Mouse (Mus musculus): ENCODE data around the gene Srm. TPM values are rescaled to one million over a fixed set of nuclear protein-coding genes. Genes with fewer than 3 reads are reported as not detected.

Gene Srm
- polyA plus RNA-seq, 1 experiment: 103 TPM

- Histone ChIP-seq H3ac (ENCODE audit: control insufficient read depth, insufficient read length) (no peak overlapping the region), H3K4me3 (no peak overlapping the region), H3K27me3 (ENCODE audit: control insufficient read depth, insufficient read depth, insufficient read length) (no peaks in the 10 kb centered on the region), H3K4me2 (ENCODE audit: low read depth) (no peak overlapping the region), H3K36me3 (ENCODE audit: control insufficient read depth, insufficient read depth) (peaks cover 36% of the 10 kb centered on the region), H3K79me2 (ENCODE audit: control insufficient read depth, insufficient read depth) (peaks cover 14% of the 10 kb centered on the region)
- no peak for TF ChIP-seq REST (IDR thresholded peaks at IDR 0.05; ENCODE audit: insufficient read depth, insufficient read length)
- no peak for TF ChIP-seq POLR2AphosphoS2 (IDR thresholded peaks at IDR 0.05; ENCODE audit: insufficient read length, low read depth)
- TF ChIP-seq MAX (IDR thresholded peaks at IDR 0.05; ENCODE audit: low read depth): no peak
Measured at GRCm38 (mm10) chr4:148562676-148563075, 28.6 kb upstream of the Srm start.

DNA sequence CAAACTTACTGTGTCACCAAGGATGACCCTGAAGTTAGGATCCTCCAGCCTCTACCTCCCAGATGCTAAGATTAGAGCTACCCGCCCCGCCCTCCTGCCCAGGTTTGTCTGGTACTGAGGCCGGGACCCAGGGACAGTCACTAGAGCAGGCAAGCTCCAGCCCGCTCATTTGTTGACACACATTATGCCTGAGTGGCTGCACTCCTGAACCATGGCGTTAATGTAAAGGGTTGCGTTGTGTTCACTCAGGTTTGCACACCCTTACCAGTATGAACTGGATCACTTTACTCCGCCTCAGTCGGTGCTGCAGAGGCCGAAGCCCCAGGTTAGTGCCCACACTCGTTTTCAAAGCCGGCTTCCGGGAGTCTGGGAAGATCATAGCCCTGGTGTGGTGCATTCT lies 27.7 kb upstream of the Srm start:
- Histone ChIP-seq H3K27me3 (ENCODE audit: control insufficient read depth, insufficient read depth, insufficient read length) (no peaks in the 10 kb centered on the region), H3ac (ENCODE audit: control insufficient read depth, insufficient read length) (no peak overlapping the region), H3K4me2 (ENCODE audit: low read depth) (no peak overlapping the region), H3K4me3 (no peak overlapping the region), H3K36me3 (ENCODE audit: control insufficient read depth, insufficient read depth) (peaks cover 44% of the 10 kb centered on the region), H3K79me2 (ENCODE audit: control insufficient read depth, insufficient read depth) (peaks cover 14% of the 10 kb centered on the region)
- TF ChIP-seq MAX (IDR thresholded peaks at IDR 0.05; ENCODE audit: low read depth) (no peak), POLR2AphosphoS2 (IDR thresholded peaks at IDR 0.05; ENCODE audit: insufficient read length, low read depth) (no peak), USF1 (IDR thresholded peaks at IDR 0.05; ENCODE audit: low read depth) (no peak), TCF12 (IDR thresholded peaks at IDR 0.05; ENCODE audit: insufficient read depth, poor library complexity, severe bottlenecking) (no peak), TCF3 (IDR thresholded peaks at IDR 0.05; ENCODE audit: insufficient read length, low read depth) (no peak), MYOD1 (IDR thresholded peaks at IDR 0.05; ENCODE audit: control insufficient read depth in 1 of 3, insufficient read length in 2 of 3, low read depth in 2 of 3) (no peak), E2F4 (IDR thresholded peaks at IDR 0.05; ENCODE audit: insufficient read depth) (no peak), POLR2A (IDR thresholded peaks at IDR 0.05; ENCODE audit: insufficient read length, low read depth) (no peak), MYOG (IDR thresholded peaks at IDR 0.05; ENCODE audit: control insufficient read depth in 1 of 3, insufficient read depth in 1 of 3, insufficient read length in 2 of 3, low read depth in 2 of 3) (no peak), SRF (IDR thresholded peaks at IDR 0.05; ENCODE audit: control insufficient read depth, insufficient read length, low read depth) (no peak), REST (IDR thresholded peaks at IDR 0.05; ENCODE audit: insufficient read depth, insufficient read length) (no peak), CEBPB (IDR thresholded peaks at IDR 0.05; ENCODE audit: insufficient read depth, poor library complexity, severe bottlenecking) (no peak)

GRCm38 (mm10) chr4:148570138-148570537 lies 21.2 kb upstream of the Srm start:
- no peaks in the 10 kb centered on the region for H3K27me3 ChIP-seq (ENCODE audit: control insufficient read depth, insufficient read depth, insufficient read length)
- peaks cover 38% of the 10 kb centered on the region for H3K36me3 ChIP-seq (ENCODE audit: control insufficient read depth, insufficient read depth)
- TF ChIP-seq MAX (IDR thresholded peaks at IDR 0.05; ENCODE audit: low read depth) (no peak), TCF3 (IDR thresholded peaks at IDR 0.05; ENCODE audit: insufficient read length, low read depth) (no peak), MYOG (IDR thresholded peaks at IDR 0.05; ENCODE audit: control insufficient read depth in 1 of 3, insufficient read depth in 1 of 3, insufficient read length in 2 of 3, low read depth in 2 of 3) (no peak), MYOD1 (IDR thresholded peaks at IDR 0.05; ENCODE audit: control insufficient read depth in 1 of 3, insufficient read length in 2 of 3, low read depth in 2 of 3) (no peak), TCF12 (IDR thresholded peaks at IDR 0.05; ENCODE audit: insufficient read depth, poor library complexity, severe bottlenecking) (no peak), POLR2AphosphoS2 (IDR thresholded peaks at IDR 0.05; ENCODE audit: insufficient read length, low read depth) (no peak), REST (IDR thresholded peaks at IDR 0.05; ENCODE audit: insufficient read depth, insufficient read length) (no peak), E2F4 (IDR thresholded peaks at IDR 0.05; ENCODE audit: insufficient read depth) (no peak), USF1 (IDR thresholded peaks at IDR 0.05; ENCODE audit: low read depth) (no peak)
- H3K4me2 ChIP-seq (ENCODE audit: low read depth): no peak overlapping the region
- H3K4me3 ChIP-seq: no peak overlapping the region
- H3ac ChIP-seq (ENCODE audit: control insufficient read depth, insufficient read length): no peak overlapping the region
- no peaks in the 10 kb centered on the region for H3K79me2 ChIP-seq (ENCODE audit: control insufficient read depth, insufficient read depth)

DNA sequence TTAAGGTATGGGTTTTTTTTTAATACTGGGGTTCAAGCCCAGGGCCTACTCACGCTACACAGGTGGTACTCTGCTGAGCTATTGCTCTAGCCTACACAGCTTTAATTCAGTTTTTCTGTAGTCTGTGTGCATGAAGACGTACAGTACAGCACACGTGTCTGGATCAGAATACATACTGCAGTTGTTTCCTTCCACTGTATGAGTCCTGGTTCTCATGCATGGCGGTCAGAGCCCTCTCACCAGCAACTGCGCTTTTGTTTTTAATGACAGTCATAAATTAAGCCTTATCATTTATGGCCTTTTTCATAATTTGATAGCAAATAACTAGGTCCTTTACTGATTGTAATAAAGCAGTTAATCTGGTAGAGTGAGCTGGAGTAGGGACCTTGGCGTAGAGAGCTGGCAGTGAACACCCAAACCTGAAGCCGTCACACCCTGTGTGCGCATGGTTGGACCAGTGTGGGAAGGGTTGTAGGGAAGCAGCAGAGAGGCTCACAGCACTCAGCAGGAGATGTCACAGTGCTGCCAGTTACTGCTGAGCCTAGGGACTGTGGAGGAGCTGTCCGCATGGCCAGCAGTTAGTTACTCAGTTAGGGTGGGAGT lies 20.5 kb upstream of the Srm start:
- TF ChIP-seq MYOG (IDR thresholded peaks at IDR 0.05; ENCODE audit: control insufficient read depth in 1 of 3, insufficient read depth in 1 of 3, insufficient read length in 2 of 3, low read depth in 2 of 3) (no peak), USF1 (IDR thresholded peaks at IDR 0.05; ENCODE audit: low read depth) (no peak), TCF3 (IDR thresholded peaks at IDR 0.05; ENCODE audit: insufficient read length, low read depth) (no peak), MAX (IDR thresholded peaks at IDR 0.05; ENCODE audit: low read depth) (no peak), TCF12 (IDR thresholded peaks at IDR 0.05; ENCODE audit: insufficient read depth, poor library complexity, severe bottlenecking) (no peak), MYOD1 (IDR thresholded peaks at IDR 0.05; ENCODE audit: control insufficient read depth in 1 of 3, insufficient read length in 2 of 3, low read depth in 2 of 3) (no peak), REST (IDR thresholded peaks at IDR 0.05; ENCODE audit: insufficient read depth, insufficient read length) (no peak), POLR2A (IDR thresholded peaks at IDR 0.05; ENCODE audit: insufficient read length, low read depth) (no peak), SRF (IDR thresholded peaks at IDR 0.05; ENCODE audit: control insufficient read depth, insufficient read length, low read depth) (no peak), E2F4 (IDR thresholded peaks at IDR 0.05; ENCODE audit: insufficient read depth) (no peak), POLR2AphosphoS2 (IDR thresholded peaks at IDR 0.05; ENCODE audit: insufficient read length, low read depth) (no peak), CEBPB (IDR thresholded peaks at IDR 0.05; ENCODE audit: insufficient read depth, poor library complexity, severe bottlenecking) (no peak)
- no peak overlapping the region for H3K4me3 ChIP-seq

GRCm38 (mm10) chr4:148573222-148573621 lies 18.1 kb upstream of the Srm start:
- no peaks in the 10 kb centered on the region for H3K27me3 ChIP-seq (ENCODE audit: control insufficient read depth, insufficient read depth, insufficient read length)
- no peak overlapping the region for H3ac ChIP-seq (ENCODE audit: control insufficient read depth, insufficient read length)
- peaks cover 25% of the 10 kb centered on the region for H3K36me3 ChIP-seq (ENCODE audit: control insufficient read depth, insufficient read depth)
- no peak overlapping the region for H3K4me3 ChIP-seq
- TF ChIP-seq TCF12 (IDR thresholded peaks at IDR 0.05; ENCODE audit: insufficient read depth, poor library complexity, severe bottlenecking): no peak
- TF ChIP-seq CEBPB (IDR thresholded peaks at IDR 0.05; ENCODE audit: insufficient read depth, poor library complexity, severe bottlenecking): no peak
- TF ChIP-seq E2F4 (IDR thresholded peaks at IDR 0.05; ENCODE audit: insufficient read depth): no peak
- TF ChIP-seq POLR2AphosphoS2 (IDR thresholded peaks at IDR 0.05; ENCODE audit: insufficient read length, low read depth): no peak
- no peak for TF ChIP-seq USF1 (IDR thresholded peaks at IDR 0.05; ENCODE audit: low read depth)
- TF ChIP-seq MYOG (IDR thresholded peaks at IDR 0.05; ENCODE audit: control insufficient read depth in 1 of 3, insufficient read depth in 1 of 3, insufficient read length in 2 of 3, low read depth in 2 of 3): no peak
- TF ChIP-seq REST (IDR thresholded peaks at IDR 0.05; ENCODE audit: insufficient read depth, insufficient read length): no peak
- TF ChIP-seq SRF (IDR thresholded peaks at IDR 0.05; ENCODE audit: control insufficient read depth, insufficient read length, low read depth): no peak
- no peak for TF ChIP-seq POLR2A (IDR thresholded peaks at IDR 0.05; ENCODE audit: insufficient read length, low read depth)
- no peak for TF ChIP-seq MAX (IDR thresholded peaks at IDR 0.05; ENCODE audit: low read depth)
- no peak for TF ChIP-seq MYOD1 (IDR thresholded peaks at IDR 0.05; ENCODE audit: control insufficient read depth in 1 of 3, insufficient read length in 2 of 3, low read depth in 2 of 3)
- TF ChIP-seq TCF3 (IDR thresholded peaks at IDR 0.05; ENCODE audit: insufficient read length, low read depth): no peak
- no peaks in the 10 kb centered on the region for H3K79me2 ChIP-seq (ENCODE audit: control insufficient read depth, insufficient read depth)
- no peak overlapping the region for H3K4me2 ChIP-seq (ENCODE audit: low read depth)

More for the DNA sequence above, 20.5 kb upstream of the Srm start:
- H3K27me3 ChIP-seq (ENCODE audit: control insufficient read depth, insufficient read depth, insufficient read length): no peaks in the 10 kb centered on the region
- H3K36me3 ChIP-seq (ENCODE audit: control insufficient read depth, insufficient read depth): peaks cover 39% of the 10 kb centered on the region
- H3K79me2 ChIP-seq (ENCODE audit: control insufficient read depth, insufficient read depth): no peaks in the 10 kb centered on the region
- H3ac ChIP-seq (ENCODE audit: control insufficient read depth, insufficient read length): no peak overlapping the region
- H3K4me2 ChIP-seq (ENCODE audit: low read depth): no peak overlapping the region

All from myocyte (in vitro differentiated cells).